Mouse (Mus musculus) thymus, adult 2 months (tissue): ENCODE data around the gene Prrt3.

Source experiments
- CTCF ChIP-seq: fragments of 200-500 bp; IDR thresholded peaks from 2 replicates; pipeline ENCODE4 v1.5.1; 2012; ENCODE audit warnings: mild to moderate bottlenecking, control low read depth, low read length, moderate library complexity, borderline replicate concordance; ENCODE audit not compliant: control insufficient read depth, poor library complexity, insufficient read depth; ENCODE audit errors: extremely low read depth
- POLR2A ChIP-seq: fragments of 200-500 bp; IDR thresholded peaks from 2 replicates; pipeline ENCODE4 v1.6.1; 2012; ENCODE audit warnings: mild to moderate bottlenecking, low read length, control low read depth, moderate library complexity; ENCODE audit not compliant: control insufficient read depth, poor library complexity, insufficient read depth; ENCODE audit errors: extremely low read depth

DNA sequence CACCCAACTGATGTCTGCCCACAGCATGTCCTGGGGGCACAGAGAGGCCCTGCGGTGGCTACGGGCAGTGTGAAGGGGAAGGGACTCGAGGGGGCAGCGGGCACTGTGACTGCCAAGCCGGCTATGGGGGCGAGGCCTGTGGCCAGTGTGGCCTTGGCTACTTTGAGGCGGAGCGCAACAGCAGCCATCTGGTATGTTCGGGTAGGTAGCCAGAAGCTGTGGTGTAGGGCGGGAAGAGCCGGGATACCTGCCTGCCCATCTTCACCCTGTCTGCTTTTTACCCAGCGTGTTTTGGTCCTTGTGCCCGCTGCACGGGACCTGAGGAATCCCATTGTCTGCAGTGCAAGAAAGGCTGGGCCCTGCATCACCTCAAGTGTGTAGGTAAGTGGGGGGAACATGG, 12.3 kb downstream of the Prrt3 start:
- TF ChIP-seq CTCF (no peak), POLR2A (no peak)
